Comparison of ENCODE assay signal across 9 mouse cellular contexts in the genomic region with DNA sequence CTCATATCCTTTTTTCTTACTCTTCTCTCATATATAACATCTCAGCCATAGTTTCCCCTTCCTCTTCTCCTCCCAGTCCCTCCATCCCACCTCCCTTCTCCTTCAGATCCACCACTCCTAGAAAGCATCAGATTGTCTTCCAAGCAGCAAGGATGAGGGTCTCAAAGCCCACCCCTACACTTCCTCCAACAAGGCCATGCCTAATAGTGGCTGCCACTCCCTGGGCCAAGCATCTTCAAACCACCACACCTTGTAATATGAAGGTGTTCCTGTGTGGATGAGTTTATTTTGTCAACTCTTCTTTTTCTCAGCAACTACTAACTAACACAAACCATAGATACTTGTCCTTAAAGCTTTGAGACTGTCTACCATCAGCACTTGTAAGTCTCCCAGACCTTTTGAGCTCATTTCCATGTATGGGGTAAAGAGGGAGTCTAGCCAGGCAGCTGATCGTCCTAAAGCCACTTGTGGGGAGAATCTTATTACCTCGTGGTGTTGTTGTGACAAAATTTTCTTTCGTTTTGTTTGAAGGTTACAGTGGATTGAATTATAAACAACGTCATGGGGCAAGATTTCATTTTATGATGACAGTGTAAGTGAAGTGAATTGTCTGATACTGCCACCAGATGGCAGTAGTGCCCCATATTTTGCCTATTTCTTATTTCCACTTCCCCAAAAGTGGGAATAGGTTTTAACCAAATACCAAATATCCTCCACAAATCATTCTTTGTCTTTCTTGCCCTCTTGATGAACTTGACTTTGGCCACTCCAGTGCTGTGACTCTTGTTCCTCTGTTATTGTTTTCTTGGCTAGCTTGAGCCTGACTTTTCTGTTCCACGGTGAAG. TPM values are rescaled to one million over a fixed set of nuclear protein-coding genes. Genes with fewer than 3 reads are reported as not detected.
DNase-seq lines count a peak whose midpoint lies in the region; ATAC-seq and TF ChIP-seq lines count a peak whose summit lies in the region.
"Had no signal": no experiment of that assay in that cellular context is flagged by ENCODE, and none has a peak within 500 bp of the region (broad histone marks: within the 10 kb centered on the region; RNA-seq: fewer than 3 reads in every experiment).

No protein-coding gene starts in this region.

- H3K9me3 ChIP-seq in liver, embryonic 11.5 days (ENCODE audit: control insufficient read depth, low read length) = no peaks in the 10 kb centered on the region
- no peaks in the 10 kb centered on the region for H3K9me3 ChIP-seq in heart, postnatal 0 days (replicated peaks; ENCODE audit: control insufficient read depth, low read length)
- H3K9me3 ChIP-seq: embryonic facial prominence, embryonic 12.5 days had no signal

- H3K4me2 ChIP-seq in liver, embryonic 11.5 days = no peak overlapping the region
- no peak overlapping the region for H3K4me2 ChIP-seq in heart, postnatal 0 days (ENCODE audit: low read depth, low read length)
- H3K4me2 ChIP-seq: embryonic facial prominence, embryonic 12.5 days had no signal

- ATAC-seq in liver, embryonic 11.5 days (replicated peaks; ENCODE audit: low FRiP score) = no peak
- peak; percentile 39; the same call in 1 of the 2 replicates for ATAC-seq in heart, postnatal 0 days (ENCODE audit: insufficient read depth, low read depth)
- ATAC-seq in megakaryocyte progenitor cell, adult 5-6 weeks (replicated peaks; ENCODE audit: poor library complexity) = peak; percentile 90

- peak; percentile 38 for DNase-seq in liver, adult 2 months (ENCODE audit: extremely low read depth, low read depth, low spot score)
- DNase-seq in liver, embryonic 11.5 days (ENCODE audit: low spot score) = no peak
- DNase-seq in adrenal gland, adult 18-20 months (ENCODE audit: low spot score in 2 of 2) = peak; percentile 47 to 52
- DNase-seq in embryo, embryonic 9.5 days (ENCODE audit: extremely low spot score) = peak; percentile 69
- peak; percentile 74 for DNase-seq in heart, postnatal 0 days (ENCODE audit: low spot score)
- peak; percentile 56 to 73 for DNase-seq in layer of hippocampus, adult 2 months (ENCODE audit: low spot score in 2 of 2)
- peak; percentile 29 to 70 for DNase-seq in spleen, postnatal 4 days (ENCODE audit: low spot score in 2 of 2)

- H3K27ac ChIP-seq in liver, adult 2 months (replicated peaks; ENCODE audit: insufficient read depth, low read depth, low read length) = no peak overlapping the region
- no peak overlapping the region for H3K27ac ChIP-seq in liver, embryonic 11.5 days (ENCODE audit: low read depth, low read length)
- H3K27ac ChIP-seq in heart, postnatal 0 days (ENCODE audit: low read depth) = no peak overlapping the region
- H3K27ac ChIP-seq in layer of hippocampus, adult 2 months = no peak overlapping the region

- no peaks in the 10 kb centered on the region for H3K79me2 ChIP-seq in liver, adult 2 months (ENCODE audit: control insufficient read depth, insufficient read depth, low read length)

- TF ChIP-seq POLR2A in liver, adult 2 months (IDR thresholded peaks at IDR 0.05; ENCODE audit: extremely low read depth, insufficient read depth, low read length) = no peak

- no peak overlapping the region for H3K4me3 ChIP-seq in liver, adult 2 months (ENCODE audit: insufficient read depth, low read depth, low read length)
- no peak overlapping the region for H3K4me3 ChIP-seq in liver, embryonic 11.5 days (ENCODE audit: low read depth, low read length)
- H3K4me3 ChIP-seq in heart, postnatal 0 days (ENCODE audit: low read depth, low read length) = no peak overlapping the region
- H3K4me3 ChIP-seq in layer of hippocampus, adult 2 months = no peak overlapping the region
- H3K4me3 ChIP-seq: embryonic facial prominence, embryonic 12.5 days had no signal

- no peaks in the 10 kb centered on the region for H3K27me3 ChIP-seq in liver, adult 2 months (ENCODE audit: control insufficient read depth, insufficient read depth, low read length)
- no peaks in the 10 kb centered on the region for H3K27me3 ChIP-seq in liver, embryonic 11.5 days (replicated peaks; ENCODE audit: control insufficient read depth, insufficient read depth, low read length)
- H3K27me3 ChIP-seq in heart, postnatal 0 days (ENCODE audit: control insufficient read depth, insufficient read depth, low read length) = no peaks in the 10 kb centered on the region
- H3K27me3 ChIP-seq: embryonic facial prominence, embryonic 12.5 days had no signal

- TF ChIP-seq EP300 in heart, postnatal 0 days (IDR thresholded peaks at IDR 0.05; ENCODE audit: low read depth) = no peak

- H3K4me1 ChIP-seq in liver, adult 2 months (ENCODE audit: control insufficient read depth, insufficient read depth, low read length) = no peaks in the 10 kb centered on the region; the same call in 1 of the 2 replicates
- H3K4me1 ChIP-seq in liver, embryonic 11.5 days (replicated peaks; ENCODE audit: control insufficient read depth, insufficient read depth, low read length) = no peaks in the 10 kb centered on the region
- H3K4me1 ChIP-seq in heart, postnatal 0 days (ENCODE audit: control insufficient read depth, insufficient read depth) = no peaks in the 10 kb centered on the region

- 18% methylated on average over 5 of the region's 5 CpGs for WGBS in liver, adult 2 months
- WGBS in liver, embryonic 11.5 days = 23% methylated on average over 5 of the region's 5 CpGs
- 19% methylated on average over 5 of the region's 5 CpGs for WGBS in heart, postnatal 0 days

- peaks cover 4% of the 10 kb centered on the region for H3K36me3 ChIP-seq in liver, adult 2 months (ENCODE audit: control insufficient read depth, insufficient read depth, low read length)
- peaks cover 4% of the 10 kb centered on the region; the same call in 1 of the 2 replicates for H3K36me3 ChIP-seq in liver, embryonic 11.5 days (ENCODE audit: control insufficient read depth, insufficient read depth, low read length)
- no peaks in the 10 kb centered on the region; the same call in 1 of the 2 replicates for H3K36me3 ChIP-seq in heart, postnatal 0 days (replicated peaks; ENCODE audit: control insufficient read depth, insufficient read depth, low read length)

- no peak overlapping the region for H3K9ac ChIP-seq in liver, adult 2 months (ENCODE audit: low read depth, low read length)
- H3K9ac ChIP-seq in liver, embryonic 11.5 days (ENCODE audit: low read depth, low read length) = no peak overlapping the region
- no peak overlapping the region for H3K9ac ChIP-seq in heart, postnatal 0 days (replicated peaks; ENCODE audit: low read depth, low read length)
- H3K9ac ChIP-seq: embryonic facial prominence, embryonic 12.5 days had no signal

- TF ChIP-seq CTCF in liver, adult 2 months (IDR thresholded peaks at IDR 0.05; ENCODE audit: low read depth, low read length) = peak; percentile 67
- TF ChIP-seq CTCF in heart, postnatal 0 days (IDR thresholded peaks at IDR 0.05; ENCODE audit: low read depth) = peak; percentile 75
- peak; percentile 96 for TF ChIP-seq CTCF in layer of hippocampus, adult 2 months (conservative IDR thresholded peaks at IDR 0.05)

RNA-seq across cellular contexts. Expression of a gene that starts 14.6 kb away (rescaled TPM):
- 6.5 and 8.2 TPM in 2 replicates for total RNA-seq in liver, adult 2 months (2014; rRNA removed)
- polyA plus RNA-seq in liver, adult 2 months (2012; rRNA removed) = 4.2 and 4.3 TPM in 2 replicates
- polyA plus RNA-seq in liver, embryonic 11.5 days (2014; fragmentation: Nextera tagmentation; extraction: Ambion mirVana) = 34.6 and 36.3 TPM in 2 replicates
- total RNA-seq in adrenal gland, adult 18-20 months (2021) = 10 to 100 TPM; 17.8 to 19.1 TPM
- total RNA-seq in heart, postnatal 0 days (2014; rRNA removed; ENCODE audit: low replicate concordance) = 5.8 and 12.6 TPM in 2 replicates
- polyA plus RNA-seq in heart, postnatal 0 days (2015; fragmentation: Nextera tagmentation; extraction: Ambion mirVana) = 14.1 and 17.3 TPM in 2 replicates
- 10 to 100 TPM; 10.9 to 11.0 TPM for total RNA-seq in layer of hippocampus, adult 2 months (2021)
- total RNA-seq in megakaryocyte progenitor cell, adult 5-6 weeks (2015) = 16.5 and 22.6 TPM in 2 replicates
- 19.9 and 23.9 TPM in 2 replicates for total RNA-seq in megakaryocyte progenitor cell, adult 5-6 weeks (2017)

RNA-seq across cellular contexts. Expression of a gene that starts 14.6 kb away (rescaled TPM):
- 3.0 and 4.0 TPM in 2 replicates for total RNA-seq in liver, adult 2 months (2014; rRNA removed)
- polyA plus RNA-seq in liver, adult 2 months (2012; rRNA removed) = 3.8 and 5.8 TPM in 2 replicates
- 30.4 and 31.3 TPM in 2 replicates for polyA plus RNA-seq in liver, embryonic 11.5 days (2014; fragmentation: Nextera tagmentation; extraction: Ambion mirVana)
- total RNA-seq in adrenal gland, adult 18-20 months (2021) = 10 to 100 TPM; 10.5 to 11.3 TPM
- 8.8 and 19.7 TPM in 2 replicates for total RNA-seq in heart, postnatal 0 days (2014; rRNA removed; ENCODE audit: low replicate concordance)
- polyA plus RNA-seq in heart, postnatal 0 days (2015; fragmentation: Nextera tagmentation; extraction: Ambion mirVana) = 22.6 and 24.8 TPM in 2 replicates
- 10 to 100 TPM; 27.2 to 35.4 TPM for total RNA-seq in layer of hippocampus, adult 2 months (2021)
- total RNA-seq in megakaryocyte progenitor cell, adult 5-6 weeks (2015) = 36.4 and 52.1 TPM in 2 replicates
- 12.0 TPM in 2 replicates for total RNA-seq in megakaryocyte progenitor cell, adult 5-6 weeks (2017)
